Mouse (Mus musculus) gastrocnemius, postnatal 10 days (tissue): ENCODE data around the gene Zdhhc22. TPM values are rescaled to one million over a fixed set of nuclear protein-coding genes. Genes with fewer than 3 reads are reported as not detected.

Experiments used
- DNase-seq: peaks from one replicate; pipeline ENCODE4 v3.0.0; 2021; ENCODE audit warnings: mixed read lengths
- total RNA-seq, 2 experiments: library from RNA; stranded (reverse); gene quantifications; 2 replicates each; pipeline ENCODE4 v1.2.3; 2021

Gene Zdhhc22
- total RNA-seq, 2 experiments from 2014 or later: not detected

DNA sequence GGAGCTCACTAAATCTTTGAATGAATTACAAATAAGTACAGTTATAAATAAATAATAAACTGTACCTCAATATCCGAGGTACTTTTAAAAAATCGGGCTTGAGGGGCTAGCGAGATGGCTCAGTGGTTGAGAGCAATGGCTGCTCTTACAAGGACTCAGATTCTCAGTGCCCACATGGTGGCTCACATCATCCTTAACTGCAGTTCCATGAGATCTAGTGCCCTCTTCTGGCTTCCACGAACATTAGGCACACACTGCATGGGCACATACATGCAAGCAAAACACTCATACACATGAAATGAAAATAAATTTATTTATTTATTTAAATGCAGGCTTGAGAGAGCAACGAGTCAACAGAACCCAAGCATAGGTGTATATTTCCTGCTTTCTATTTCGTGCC, 5.7 kb upstream of the Zdhhc22 start:
- DNase-seq: no peak

DNA sequence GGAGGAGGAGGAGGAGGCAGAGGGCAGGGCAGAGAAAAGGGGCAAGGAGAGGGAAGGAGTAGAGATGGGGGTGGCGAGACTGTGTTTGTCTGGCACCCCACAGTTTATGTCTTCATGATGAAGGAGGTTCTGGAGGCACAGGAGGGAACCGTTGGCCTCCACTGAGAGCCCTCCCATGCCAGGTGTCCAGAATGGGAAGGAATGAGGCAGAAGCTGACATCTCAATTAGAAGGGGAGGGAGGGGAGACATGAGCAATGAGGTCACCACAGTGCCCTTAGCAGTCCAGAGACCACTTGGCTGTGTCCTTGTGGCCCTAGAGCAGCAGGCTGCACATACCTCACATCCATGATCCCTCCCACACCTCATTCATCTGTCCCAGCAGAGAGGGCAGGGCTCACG, 4.5 kb upstream of the Zdhhc22 start:
- DNase-seq: no peak

- DNase-seq: no peak
Observed at GRCm38 (mm10) chr12:86994166-86994565, 3.9 kb upstream of the Zdhhc22 start.

- DNase-seq: no peak
Observed at GRCm38 (mm10) chr12:86990755-86991110, 503 bp upstream of the Zdhhc22 start.

DNA sequence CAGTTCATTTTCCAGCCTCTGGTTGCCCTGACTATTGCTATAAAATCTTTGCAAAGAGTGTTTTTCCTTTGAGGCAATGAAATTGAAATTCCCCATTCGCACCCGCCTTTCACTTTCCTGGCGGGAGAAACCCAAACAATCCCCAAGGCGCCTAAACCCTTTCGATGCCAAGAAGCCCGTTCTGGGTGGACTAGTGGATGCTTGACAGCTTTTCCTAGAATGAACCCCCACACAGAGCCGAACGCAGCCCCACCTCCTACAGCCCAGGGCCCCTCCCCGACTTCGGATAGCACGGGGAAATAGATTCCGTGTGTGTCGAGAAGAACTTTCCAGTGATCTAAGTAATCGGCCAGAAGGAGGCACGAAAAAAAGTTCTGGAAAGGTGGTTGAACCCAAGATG, 852 bp downstream of the Zdhhc22 start:
- DNase-seq: no peak

DNA sequence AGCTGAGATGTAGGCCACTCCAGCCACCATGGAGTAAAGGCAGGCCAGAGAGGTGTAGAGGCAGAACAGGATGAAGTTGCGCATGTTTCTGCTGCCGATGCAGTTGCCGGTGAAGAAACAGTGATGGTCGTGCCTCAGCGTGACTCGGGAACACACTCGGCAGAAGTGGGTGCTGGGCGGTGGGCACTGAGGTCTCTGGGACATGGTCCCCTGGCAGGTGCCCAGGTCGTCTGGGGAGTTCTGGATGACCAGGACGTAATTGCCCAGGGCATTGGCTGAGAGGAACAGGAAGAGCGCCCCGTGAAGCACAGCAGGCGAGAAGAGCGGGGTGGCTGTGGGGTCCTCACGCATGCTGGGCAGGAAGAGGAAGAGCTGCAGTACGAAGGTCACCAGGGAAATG, 2.0 kb downstream of the Zdhhc22 start:
- DNase-seq: no peak

DNA sequence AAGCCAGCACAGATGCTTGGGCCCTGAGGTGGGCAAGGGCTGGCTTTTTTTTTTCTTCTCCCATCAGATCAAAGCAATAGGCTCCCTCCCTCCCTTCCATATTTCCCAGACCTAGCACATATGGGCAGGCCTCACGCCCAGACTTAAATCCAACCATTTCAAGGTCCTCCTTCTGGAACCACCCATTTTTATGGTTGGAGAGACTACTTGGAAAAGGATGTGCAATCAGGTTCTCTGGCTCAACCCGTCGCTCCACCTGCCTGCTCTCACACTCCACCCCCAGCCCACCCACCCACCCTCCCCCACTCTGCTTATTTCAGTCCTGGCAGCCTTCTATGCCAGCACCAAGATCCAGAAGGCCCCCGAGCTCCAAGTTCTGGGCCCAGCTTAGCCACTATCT, 3.7 kb downstream of the Zdhhc22 start:
- no peak for DNase-seq

DNA sequence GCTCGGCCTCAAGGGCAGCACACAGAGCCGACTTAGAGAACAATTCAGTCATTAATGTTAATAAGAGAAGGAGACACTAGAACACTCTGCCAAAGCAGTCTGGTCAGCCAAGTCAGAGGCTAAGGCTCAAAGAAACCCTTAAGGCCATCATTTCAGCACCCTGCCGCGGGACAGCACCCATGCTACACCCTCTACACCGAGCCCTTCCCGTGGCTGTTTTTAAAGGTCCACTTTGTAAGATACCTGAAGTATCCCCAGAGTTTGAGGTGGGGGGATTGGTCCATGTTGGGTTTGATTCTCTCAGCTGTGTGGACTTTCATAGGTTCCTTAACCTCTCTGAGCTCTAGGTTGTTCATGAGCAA, 6.1 kb downstream of the Zdhhc22 start:
- peak; percentile 59 for DNase-seq

DNA sequence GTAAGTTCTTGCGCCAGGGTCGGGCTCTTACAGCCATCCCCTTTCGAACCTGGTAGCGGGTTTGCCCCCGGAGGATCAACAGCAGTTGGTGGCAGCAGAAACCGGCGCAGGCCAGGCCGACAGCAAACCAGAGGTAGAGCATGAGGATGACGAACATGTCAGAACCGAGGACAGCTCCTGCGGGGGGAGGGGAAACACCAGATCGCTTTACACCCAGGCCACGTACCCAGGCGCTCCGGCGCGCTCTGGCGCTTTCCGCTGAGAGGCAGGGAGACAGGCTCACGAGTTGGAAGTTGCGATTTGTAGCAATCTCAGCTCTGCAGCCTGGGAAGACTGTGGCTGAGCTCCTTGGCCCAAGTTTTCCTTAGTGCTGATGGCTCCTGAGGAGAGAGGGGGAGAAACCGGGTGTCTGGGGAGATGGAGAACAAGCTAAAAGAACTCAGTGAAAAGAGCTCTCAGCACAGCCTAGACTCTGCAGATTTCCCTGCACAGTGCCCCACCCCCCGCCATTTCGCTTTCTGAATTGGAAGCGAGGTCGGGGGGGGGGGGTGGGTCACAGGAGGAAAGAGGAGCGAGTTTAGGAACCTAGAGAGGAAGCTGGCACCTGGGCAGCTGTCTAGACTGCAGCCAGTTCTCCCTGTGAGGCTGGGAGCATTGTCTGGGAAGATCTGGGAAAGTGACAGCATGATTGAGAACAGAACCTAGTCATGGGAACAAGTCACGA, 6.6 kb downstream of the Zdhhc22 start:
- DNase-seq: peak; percentile 60

- DNase-seq: no peak
Observed at GRCm38 (mm10) chr12:86981180-86981579, 9.1 kb downstream of the Zdhhc22 start.

- DNase-seq: no peak
Observed at GRCm38 (mm10) chr12:86977833-86978232, 12.4 kb downstream of the Zdhhc22 start.

- DNase-seq: no peak
Observed at GRCm38 (mm10) chr12:86976511-86977168, 13.6 kb downstream of the Zdhhc22 start.

GRCm38 (mm10) chr12:86975761-86976160, 14.5 kb downstream of the Zdhhc22 start:
- no peak for DNase-seq

GRCm38 (mm10) chr12:86974387-86975288, 15.6 kb downstream of the Zdhhc22 start:
- peak; percentile 86 for DNase-seq

- no peak for DNase-seq
Observed at GRCm38 (mm10) chr12:86973706-86974105, 16.5 kb downstream of the Zdhhc22 start.

GRCm38 (mm10) chr12:86973216-86973615, 17.0 kb downstream of the Zdhhc22 start:
- DNase-seq: peak; percentile 36

DNA sequence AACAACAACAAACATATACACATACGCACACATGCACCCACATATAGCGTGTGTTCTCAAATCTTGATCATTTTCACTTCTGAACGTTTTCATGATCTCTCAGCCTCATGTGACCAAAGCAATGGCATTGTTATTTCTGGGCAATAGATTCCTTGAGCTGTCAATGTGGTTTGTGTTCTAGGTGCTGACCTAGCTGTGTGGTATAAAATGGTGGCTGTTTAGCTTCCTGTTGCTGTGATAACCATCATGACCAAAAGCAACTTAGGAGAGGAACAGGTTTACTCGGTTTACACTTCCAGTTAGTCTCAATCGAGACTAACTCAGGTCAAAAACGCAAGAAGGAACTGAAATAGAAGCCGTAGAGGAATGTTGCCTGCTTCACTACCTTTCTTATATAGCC, 19.1 kb downstream of the Zdhhc22 start:
- no peak for DNase-seq

GRCm38 (mm10) chr12:86969220-86969601, 21.0 kb downstream of the Zdhhc22 start:
- no peak for DNase-seq

DNA sequence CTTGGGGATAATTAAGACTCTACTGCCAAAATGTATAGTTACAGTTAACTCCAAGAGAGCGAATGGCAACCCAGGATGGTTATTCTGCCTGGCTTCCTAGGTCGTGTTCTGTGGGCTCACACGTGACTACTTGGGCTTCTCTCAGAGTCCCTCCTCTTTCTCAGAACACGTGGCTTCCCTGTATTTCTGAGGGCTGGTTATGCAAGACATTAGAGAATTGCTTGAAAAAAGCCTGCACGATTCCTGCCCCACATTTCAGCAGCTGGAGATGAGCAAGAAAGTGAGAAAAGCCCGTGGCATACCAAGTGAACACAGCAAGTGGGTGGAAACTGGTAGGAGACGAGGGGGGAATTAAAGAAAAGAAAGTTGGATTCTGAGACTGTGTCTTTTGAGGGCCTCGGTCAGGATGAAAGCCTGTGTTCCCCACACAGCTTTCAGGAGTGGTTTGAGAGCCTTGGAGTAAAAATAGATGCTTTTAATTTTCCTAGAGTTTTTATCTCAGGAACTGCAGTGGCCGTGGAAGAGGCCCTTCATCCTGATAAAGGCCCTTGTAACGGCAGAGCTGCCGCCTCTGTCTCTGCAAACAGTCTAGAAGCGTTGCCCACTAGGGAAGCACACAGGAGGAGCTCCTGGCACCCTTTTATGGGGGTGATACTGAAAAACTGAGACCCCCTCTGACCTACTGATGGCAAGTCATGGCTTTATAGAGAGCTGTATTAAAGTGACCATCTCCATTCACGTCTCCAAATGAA, 21.6 kb downstream of the Zdhhc22 start:
- no peak for DNase-seq

DNA sequence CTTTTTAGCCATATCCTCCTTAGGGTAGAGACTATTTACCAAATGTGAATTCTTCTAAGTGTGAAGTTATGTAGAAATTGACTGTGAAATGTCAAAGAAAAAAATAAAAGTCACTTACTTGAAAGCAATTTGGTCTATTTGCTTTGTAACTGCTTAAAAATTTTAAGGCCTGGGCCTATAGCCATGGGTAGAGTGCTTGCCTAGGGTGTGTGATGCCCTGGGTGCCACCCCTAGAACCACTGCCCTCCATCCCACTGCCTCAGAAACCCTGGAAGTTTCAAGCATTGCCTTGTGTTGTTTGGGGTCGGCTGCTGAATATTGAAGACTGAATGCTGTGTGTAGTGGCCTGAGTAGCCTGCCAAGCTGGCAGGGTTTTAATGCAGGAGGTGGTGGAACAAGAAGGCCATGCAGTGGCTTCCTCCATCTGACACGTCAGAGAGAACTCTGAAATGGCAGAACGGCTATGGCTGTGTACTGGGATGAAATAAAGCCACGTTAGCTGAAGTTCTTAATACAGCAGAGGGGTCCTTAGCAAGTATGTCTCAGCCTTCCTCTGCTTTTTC, 24.9 kb downstream of the Zdhhc22 start:
- DNase-seq: no peak

DNA sequence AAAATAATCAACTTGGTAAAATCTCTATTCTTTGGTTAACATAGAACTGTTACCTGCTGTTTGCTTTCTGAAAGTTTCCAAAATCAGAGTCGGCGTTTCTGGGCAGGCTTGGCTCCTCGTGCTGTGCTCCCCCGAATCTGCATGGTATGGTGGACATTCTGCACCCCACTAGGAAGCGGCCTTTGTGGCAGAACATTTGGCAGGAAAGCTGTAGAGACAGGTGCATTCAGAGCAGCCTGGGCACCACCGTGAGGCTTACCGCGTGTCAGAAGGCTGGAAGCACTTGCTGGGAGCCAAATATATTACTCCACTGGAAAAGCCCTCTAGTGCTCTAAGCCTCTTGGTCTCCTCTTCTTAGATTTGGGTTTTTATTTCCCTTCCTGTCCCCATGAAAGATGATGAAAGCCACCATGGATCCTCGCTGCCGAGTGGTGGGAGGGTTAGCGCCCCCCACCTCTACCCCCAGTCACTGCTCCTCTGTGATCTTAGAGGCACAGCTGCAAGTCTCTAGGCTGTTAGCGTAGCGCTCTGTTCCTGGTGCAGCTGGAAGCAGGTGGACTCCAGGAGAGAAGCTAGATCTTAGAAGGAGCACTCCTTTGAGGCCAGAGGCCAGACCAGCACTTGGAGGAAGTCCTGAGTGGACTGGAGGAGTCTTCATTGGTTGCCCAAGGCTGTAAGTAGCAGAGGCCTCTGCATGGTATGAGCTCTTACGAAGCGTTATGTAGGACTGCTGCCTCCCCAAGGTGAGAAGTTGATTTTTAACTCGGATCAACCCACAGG, 25.8 kb downstream of the Zdhhc22 start:
- DNase-seq: no peak
